25 mouse cellular contexts compared by ENCODE assay signal in the genomic region with DNA sequence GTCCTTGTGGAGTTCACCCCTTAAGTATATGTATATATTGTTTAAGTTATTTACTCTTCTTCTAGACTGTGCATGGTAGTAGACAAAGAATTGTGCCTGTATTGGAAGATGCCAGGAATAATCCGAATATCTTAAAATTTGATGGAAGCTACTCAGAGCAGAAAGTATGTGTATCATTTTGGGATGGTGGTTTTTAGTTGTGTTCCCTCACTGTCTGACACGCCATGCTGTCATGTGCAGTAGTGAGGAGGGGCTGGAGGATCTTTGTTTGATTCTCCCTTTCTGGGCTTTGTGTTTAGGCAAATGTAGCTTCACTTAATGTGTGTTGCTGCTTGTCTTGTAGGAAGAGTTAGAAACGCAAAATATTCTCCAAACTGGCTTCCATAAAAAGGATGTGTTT. TPM values are rescaled to one million over a fixed set of nuclear protein-coding genes. Genes with fewer than 3 reads are reported as not detected.
DNase-seq lines count a peak whose midpoint lies in the region; ATAC-seq and TF ChIP-seq lines count a peak whose summit lies in the region.
"Had no signal": no experiment of that assay in that cellular context is flagged by ENCODE, and none has a peak within 500 bp of the region (broad histone marks: within the 10 kb centered on the region; RNA-seq: fewer than 3 reads in every experiment).

No protein-coding gene starts in this region.

- H3K4me1 ChIP-seq in forebrain, embryonic 13.5 days = peaks cover 16% of the 10 kb centered on the region
- 0 out of 2 replicates have a peak, but pooled peaks cover 10% of the 10 kb centered on the region for H3K4me1 ChIP-seq in forebrain, embryonic 16.5 days (replicated peaks; ENCODE audit: control insufficient read depth, insufficient read depth, low read length)
- H3K4me1 ChIP-seq in heart, embryonic 11.5 days (ENCODE audit: control insufficient read depth, insufficient read depth, low read length) = peaks cover 12% of the 10 kb centered on the region
- H3K4me1 ChIP-seq in liver, embryonic 12.5 days = peaks cover 43% of the 10 kb centered on the region
- peaks cover 6% of the 10 kb centered on the region; the same call in 1 of the 2 replicates for H3K4me1 ChIP-seq in liver, postnatal 0 days (ENCODE audit: insufficient read depth)

- H3K36me3 ChIP-seq in forebrain, embryonic 13.5 days (ENCODE audit: poor library complexity, severe bottlenecking) = 0 out of 2 replicates have a peak, but pooled peaks cover 3% of the 10 kb centered on the region
- no peaks in the 10 kb centered on the region; the same call in 1 of the 2 replicates for H3K36me3 ChIP-seq in forebrain, embryonic 16.5 days (ENCODE audit: control insufficient read depth, insufficient read depth)
- H3K36me3 ChIP-seq in heart, embryonic 11.5 days (ENCODE audit: control insufficient read depth, insufficient read depth, low read length) = 0 out of 2 replicates have a peak, but pooled peaks cover 2% of the 10 kb centered on the region
- no peaks in the 10 kb centered on the region for H3K36me3 ChIP-seq in liver, embryonic 12.5 days
- no peaks in the 10 kb centered on the region; the same call in 1 of the 2 replicates for H3K36me3 ChIP-seq in liver, postnatal 0 days (replicated peaks; ENCODE audit: insufficient read depth, low read length)

- H3K4me2 ChIP-seq in forebrain, embryonic 13.5 days = no peak overlapping the region
- H3K4me2 ChIP-seq in forebrain, embryonic 16.5 days (ENCODE audit: low read length) = no peak overlapping the region
- no peak overlapping the region for H3K4me2 ChIP-seq in heart, embryonic 11.5 days
- no peak overlapping the region for H3K4me2 ChIP-seq in liver, embryonic 12.5 days
- H3K4me2 ChIP-seq in liver, postnatal 0 days (ENCODE audit: low read depth, low read length) = no peak overlapping the region
- H3K4me2 ChIP-seq: embryonic facial prominence, embryonic 13.5 days; heart, embryonic 12.5 days; liver, embryonic 13.5 days had no signal

- no peak for TF ChIP-seq EP300 in liver, postnatal 0 days (IDR thresholded peaks at IDR 0.05; ENCODE audit: low read depth)

- no peaks in the 10 kb centered on the region for H3K27me3 ChIP-seq in forebrain, embryonic 13.5 days
- H3K27me3 ChIP-seq in forebrain, embryonic 16.5 days (replicated peaks; ENCODE audit: control insufficient read depth, insufficient read depth, low read length) = no peaks in the 10 kb centered on the region
- no peaks in the 10 kb centered on the region for H3K27me3 ChIP-seq in heart, embryonic 11.5 days (ENCODE audit: control insufficient read depth, insufficient read depth, low read length)
- no peaks in the 10 kb centered on the region for H3K27me3 ChIP-seq in liver, embryonic 12.5 days (replicated peaks)
- no peaks in the 10 kb centered on the region for H3K27me3 ChIP-seq in liver, postnatal 0 days (ENCODE audit: insufficient read depth, low read length)
- H3K27me3 ChIP-seq: CH12.LX; embryonic facial prominence, embryonic 13.5 days; heart, embryonic 12.5 days; liver, embryonic 13.5 days had no signal

- no peak for DNase-seq in heart, adult 11 months
- no peak for DNase-seq in liver, postnatal 0 days
- DNase-seq: adrenal gland, adult 2 months; adrenal gland, postnatal 36 days; cerebellum, adult 18-20 months; heart, adult 18-20 months; heart, postnatal 4 days; layer of hippocampus, postnatal 36 days; left cerebral cortex, postnatal 4 days; liver, embryonic 13.5 days; lung, adult 2 months; lung, postnatal 10 days; right cerebral cortex, adult 18-20 months; spleen, adult 18-20 months had no signal

- 0 out of 2 replicates have a peak, but pooled peaks have one; percentile 55 for ATAC-seq in forebrain, embryonic 13.5 days
- ATAC-seq in forebrain, embryonic 16.5 days = no peak; the same call in 1 of the 2 replicates
- 0 out of 2 replicates have a peak, but pooled peaks have one; percentile 7 for ATAC-seq in heart, embryonic 11.5 days (replicated peaks; ENCODE audit: insufficient number of reproducible peaks, low FRiP score, low TSS enrichment)
- ATAC-seq in liver, embryonic 12.5 days = peak; percentile 37; the same call in 1 of the 2 replicates
- ATAC-seq in liver, postnatal 0 days = no peak
- ATAC-seq in inflammation-experienced regulatory T-cells, adult 6 months = peak; percentile 6
- ATAC-seq: hindbrain, postnatal 0 days had no signal

- peaks cover 3% of the 10 kb centered on the region; the same call in 1 of the 2 replicates for H3K9me3 ChIP-seq in forebrain, embryonic 13.5 days (replicated peaks)
- no peaks in the 10 kb centered on the region for H3K9me3 ChIP-seq in forebrain, embryonic 16.5 days (ENCODE audit: control insufficient read depth, low read length)
- 0 out of 2 replicates have a peak, but pooled peaks cover 2% of the 10 kb centered on the region for H3K9me3 ChIP-seq in heart, embryonic 11.5 days (replicated peaks; ENCODE audit: control insufficient read depth, low read length)
- no peaks in the 10 kb centered on the region for H3K9me3 ChIP-seq in liver, embryonic 12.5 days (replicated peaks)
- no peaks in the 10 kb centered on the region for H3K9me3 ChIP-seq in liver, postnatal 0 days (ENCODE audit: low read length)
- H3K9me3 ChIP-seq: liver, embryonic 13.5 days had no signal

- H3K9ac ChIP-seq in forebrain, embryonic 13.5 days = no peak overlapping the region
- no peak overlapping the region for H3K9ac ChIP-seq in forebrain, embryonic 16.5 days (replicated peaks; ENCODE audit: low read depth, low read length)
- H3K9ac ChIP-seq in heart, embryonic 11.5 days (ENCODE audit: low read depth, low read length) = no peak overlapping the region
- no peak overlapping the region for H3K9ac ChIP-seq in liver, embryonic 12.5 days
- no peak overlapping the region for H3K9ac ChIP-seq in liver, postnatal 0 days (replicated peaks)
- H3K9ac ChIP-seq: embryonic facial prominence, embryonic 13.5 days; heart, embryonic 12.5 days; liver, embryonic 13.5 days had no signal

- no peak overlapping the region; the same call in 1 of the 2 replicates for H3K27ac ChIP-seq in forebrain, embryonic 13.5 days
- no peak overlapping the region for H3K27ac ChIP-seq in forebrain, embryonic 16.5 days (ENCODE audit: low read length)
- no peak overlapping the region for H3K27ac ChIP-seq in heart, embryonic 11.5 days (ENCODE audit: low read depth, low read length)
- no peak overlapping the region for H3K27ac ChIP-seq in liver, embryonic 12.5 days
- H3K27ac ChIP-seq in liver, postnatal 0 days (ENCODE audit: low read depth) = no peak overlapping the region; the same call in 1 of the 2 replicates
- H3K27ac ChIP-seq: embryonic facial prominence, embryonic 13.5 days; hindbrain, postnatal 0 days; kidney, postnatal 0 days; liver, embryonic 13.5 days; macrophage had no signal

- H3K4me3 ChIP-seq in forebrain, embryonic 13.5 days = no peak overlapping the region
- no peak overlapping the region for H3K4me3 ChIP-seq in forebrain, embryonic 16.5 days (replicated peaks; ENCODE audit: low read length)
- H3K4me3 ChIP-seq in heart, embryonic 11.5 days (ENCODE audit: low read depth, low read length) = no peak overlapping the region
- H3K4me3 ChIP-seq in liver, embryonic 12.5 days = no peak overlapping the region
- no peak overlapping the region for H3K4me3 ChIP-seq in liver, postnatal 0 days (ENCODE audit: low read depth, low read length)
- H3K4me3 ChIP-seq: embryonic facial prominence, embryonic 13.5 days; heart, embryonic 12.5 days; liver, embryonic 13.5 days had no signal

- WGBS in forebrain, embryonic 13.5 days = 75% methylated on average over 3 of the region's 3 CpGs
- 69% methylated on average over 3 of the region's 3 CpGs for WGBS in forebrain, embryonic 16.5 days
- 84% methylated on average over 3 of the region's 3 CpGs for WGBS in heart, embryonic 11.5 days (ENCODE audit: insufficient replicate concordance)
- WGBS in liver, embryonic 12.5 days (ENCODE audit: insufficient replicate concordance) = 70% methylated on average over 3 of the region's 3 CpGs
- 75% methylated on average over 3 of the region's 3 CpGs for WGBS in liver, postnatal 0 days (ENCODE audit: insufficient replicate concordance)

- TF ChIP-seq CTCF in liver, postnatal 0 days (IDR thresholded peaks at IDR 0.05; ENCODE audit: low read depth) = no peak

RNA-seq across cellular contexts. Expression of gene Tbl1xr1, which starts 39.2 kb away (rescaled TPM):
- polyA plus RNA-seq in forebrain, embryonic 13.5 days (2015; fragmentation: Nextera tagmentation; extraction: Ambion mirVana) = 18.0 and 22.8 TPM in 2 replicates
- 20.1 and 25.1 TPM in 2 replicates for polyA plus RNA-seq in forebrain, embryonic 16.5 days (2015; fragmentation: Nextera tagmentation; extraction: Ambion mirVana)
- polyA plus RNA-seq in heart, embryonic 11.5 days (2014; fragmentation: Nextera tagmentation; extraction: Ambion mirVana) = 16.9 and 21.4 TPM in 2 replicates
- polyA plus RNA-seq in liver, embryonic 12.5 days (2016; fragmentation: Nextera tagmentation; extraction: Ambion mirVana) = 12.0 and 12.2 TPM in 2 replicates
- 8.8 and 9.8 TPM in 2 replicates for polyA plus RNA-seq in liver, postnatal 0 days (2015; fragmentation: Nextera tagmentation; extraction: Ambion mirVana)
- 10 to 100 TPM; 24.4 to 29.1 (median 27.5) TPM for polyA plus RNA-seq in inflammation-experienced regulatory T-cells, adult 6 months (2017; shearing (Covaris generic))

Comparison
In these comparisons a context has a peak if more than half of its experiments do, and no peak if none do; other contexts are left out.
1. ATAC-seq: peak in forebrain, embryonic 13.5 days (single experiment), heart, embryonic 11.5 days (single experiment), liver, embryonic 12.5 days (single experiment) and inflammation-experienced regulatory T-cells, adult 6 months (single experiment); none in forebrain, embryonic 16.5 days (single experiment) and liver, postnatal 0 days (single experiment).